Mouse (Mus musculus): Measurements from ENCODE around the gene Gm21861.
"Not testable (repeated sequence)": the region's sequence is repeated elsewhere in the genome, so short reads cannot be mapped to it uniquely, and the experiment has no call there.

Gm21861 gene

GRCm38 (mm10) chrY:58814497-58814896 is at the start of gene Gm21861:
Gene Gm21861, minus strand, starts transcription at chrY:58814597.
- not testable (repeated sequence) for DNase-seq

Data from cerebellum, adult 18-20 months (tissue).